Mouse (Mus musculus) liver, adult 10 weeks (tissue): ENCODE data around the gene Neurog2. TPM values are rescaled to one million over a fixed set of nuclear protein-coding genes. Genes with fewer than 3 reads are reported as not detected.

Experiments
- polyA plus RNA-seq: library from polyadenylated mRNA; stranded (reverse); fragments of 350-450 nt; fragmentation: Illumina TruSeq; extraction: RNeasy Lipid Tissue Mini Kit (QIAGEN cat#74804); gene quantifications from one replicate; pipeline ENCODE4 v1.2.3, GENCODE M21; 2014; ENCODE audit warnings: low read depth, low replicate concordance

Neurog2 gene
- polyA plus RNA-seq: not detected

GRCm38 (mm10) chr3:127633080-127634032 lies at the start of gene Neurog2:
Gene Neurog2 (plus strand): TSS chr3:127633135.

Other genes with a start within 250 kb of the Neurog2 start
- 4.0 TPM for gene Ank2, start 133.8 kb upstream of the Neurog2 start, polyA plus RNA-seq
- gene Larp7, start 79.8 kb upstream of the Neurog2 start, polyA plus RNA-seq: 14.4 TPM
- gene Zgrf1, start 79.6 kb upstream of the Neurog2 start, polyA plus RNA-seq: 0.29 TPM
- 0.87 TPM for gene Alpk1, start 147.4 kb downstream of the Neurog2 start, polyA plus RNA-seq
- 35.1 TPM for gene Tifa, start 156.7 kb downstream of the Neurog2 start, polyA plus RNA-seq
- gene Ap1ar, start 204.4 kb downstream of the Neurog2 start, polyA plus RNA-seq: 17.7 TPM